Mouse (Mus musculus): ENCODE data around the gene Lrat.

The Lrat gene

GRCm38 (mm10) chr3:82903613-82904205 lies at the start of gene Lrat:
TSS of gene Lrat (minus strand) at chr3:82903973.
- DNase-seq (ENCODE audit: low read depth), result no peak

- no peak for DNase-seq (ENCODE audit: low read depth)
Observed at GRCm38 (mm10) chr3:82952173-82952962, 48.6 kb upstream of the Lrat start.

DNA sequence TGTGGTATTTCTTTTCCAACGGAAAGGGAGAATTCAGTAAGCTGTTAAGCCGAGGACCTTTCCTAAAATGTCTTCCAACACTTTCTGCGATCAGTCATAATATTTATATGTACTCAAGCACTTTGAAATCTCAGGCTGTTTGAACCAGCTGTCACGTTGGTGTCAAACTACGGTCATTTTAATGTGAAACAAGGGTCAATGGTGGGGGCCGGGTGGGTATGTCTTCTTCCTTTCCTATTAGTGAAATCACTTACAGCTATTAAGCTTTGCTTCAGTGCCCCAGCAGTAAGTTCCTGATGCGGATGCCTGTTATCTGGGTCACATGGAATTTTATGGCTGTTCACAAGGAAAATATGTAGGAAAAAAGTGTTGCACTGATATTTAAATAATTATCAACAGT lies 46.9 kb upstream of the Lrat start:
- no peak for DNase-seq (ENCODE audit: low read depth)

- DNase-seq (ENCODE audit: low read depth), result no peak
Observed at GRCm38 (mm10) chr3:82950208-82950607, 46.4 kb upstream of the Lrat start.

DNA sequence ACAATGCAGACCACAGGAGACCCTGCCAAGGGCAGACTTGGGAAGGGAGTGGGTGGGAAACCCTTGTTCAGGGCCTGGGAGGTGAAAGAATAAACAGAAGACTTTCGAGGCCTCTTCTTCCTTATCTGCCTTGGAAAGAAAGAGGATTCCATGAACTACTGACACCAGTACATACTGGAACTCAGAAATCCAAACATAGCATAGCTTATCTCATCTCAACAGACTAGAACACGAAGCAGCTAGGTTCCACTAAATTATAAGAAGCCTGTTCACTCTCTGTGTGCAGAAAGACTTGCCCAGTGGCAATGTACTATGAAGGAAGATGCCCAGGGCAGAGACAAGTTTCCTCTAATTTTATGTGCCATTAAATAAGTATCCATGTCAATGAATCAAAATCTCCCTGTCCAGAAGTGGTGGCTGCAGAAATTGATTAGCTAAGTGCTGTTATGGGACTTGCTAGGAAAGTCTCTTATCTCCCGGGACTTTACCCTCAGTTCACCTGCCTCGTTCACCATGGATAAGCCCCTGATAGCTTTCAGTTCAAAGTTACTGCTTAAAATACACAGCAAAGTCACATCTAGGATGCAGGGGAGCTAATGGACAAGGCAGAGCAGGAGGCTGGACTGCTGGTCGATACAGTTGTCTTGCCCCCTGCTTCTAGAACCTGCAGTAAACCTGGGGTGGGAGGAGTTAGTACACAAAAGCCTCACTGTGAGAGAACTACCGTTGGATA lies 42.8 kb upstream of the Lrat start:
- DNase-seq (ENCODE audit: low read depth), result no peak

- DNase-seq (ENCODE audit: low read depth), result no peak
Observed at GRCm38 (mm10) chr3:82927917-82928316, 24.1 kb upstream of the Lrat start.

GRCm38 (mm10) chr3:82915632-82916031 lies 11.9 kb upstream of the Lrat start:
- no peak for DNase-seq (ENCODE audit: low read depth)

DNA sequence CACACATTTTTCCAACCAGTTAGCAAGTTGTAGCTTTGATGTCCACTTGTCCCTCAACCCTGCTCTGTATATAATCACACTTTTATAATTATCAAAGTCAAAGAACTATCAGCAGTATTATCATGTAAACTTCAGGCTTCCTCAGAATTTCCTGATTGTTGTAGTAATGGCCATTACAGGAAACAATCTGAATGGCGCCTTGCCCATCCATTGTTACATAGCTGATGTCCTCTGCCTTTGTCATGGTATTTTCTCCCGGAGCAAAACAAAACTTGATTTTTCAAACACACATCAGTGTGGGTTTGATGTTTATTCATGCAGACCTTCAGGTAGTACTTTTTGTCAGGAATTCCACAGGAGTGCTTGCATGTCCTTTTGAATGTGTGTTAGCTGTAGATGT lies 4.9 kb upstream of the Lrat start:
- no peak for DNase-seq (ENCODE audit: low read depth)

DNA sequence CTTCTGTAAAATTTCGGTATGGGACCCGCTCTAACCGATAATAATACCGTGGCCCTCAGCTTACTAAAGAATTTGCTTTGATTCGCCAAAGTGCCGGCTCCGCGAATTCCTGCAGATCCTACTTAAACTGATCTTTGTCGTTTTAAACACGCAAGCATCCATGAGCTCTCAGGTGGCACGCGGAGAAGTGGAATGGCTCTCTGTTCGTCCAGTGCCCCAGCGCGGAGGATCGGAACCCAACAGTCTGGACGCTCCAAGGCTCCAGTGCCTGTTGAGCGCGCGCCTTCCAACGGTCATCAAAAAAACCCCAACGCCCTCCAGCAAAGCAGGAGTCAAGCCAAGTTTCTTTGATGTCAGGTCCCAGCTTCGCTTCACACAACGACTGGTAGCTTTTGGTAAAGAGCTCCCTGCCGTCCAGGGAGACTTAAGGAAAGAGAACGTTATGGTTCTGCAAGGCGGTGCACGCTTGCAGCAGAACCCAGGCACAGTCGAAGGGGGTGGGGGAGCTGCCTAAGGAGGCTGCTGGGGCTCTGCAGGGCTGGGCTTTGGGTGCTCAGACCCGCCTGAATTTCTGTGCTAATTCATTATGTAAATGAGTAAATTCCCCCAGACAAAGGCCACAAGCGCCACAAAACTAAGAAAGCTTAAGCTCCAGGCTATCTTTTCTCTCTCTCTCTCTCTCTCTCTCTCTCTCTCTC lies 587 bp upstream of the Lrat start:
- DNase-seq (ENCODE audit: low read depth), result no peak

- DNase-seq (ENCODE audit: low read depth), result no peak
Observed at GRCm38 (mm10) chr3:82902757-82903612, 788 bp downstream of the Lrat start.

DNA sequence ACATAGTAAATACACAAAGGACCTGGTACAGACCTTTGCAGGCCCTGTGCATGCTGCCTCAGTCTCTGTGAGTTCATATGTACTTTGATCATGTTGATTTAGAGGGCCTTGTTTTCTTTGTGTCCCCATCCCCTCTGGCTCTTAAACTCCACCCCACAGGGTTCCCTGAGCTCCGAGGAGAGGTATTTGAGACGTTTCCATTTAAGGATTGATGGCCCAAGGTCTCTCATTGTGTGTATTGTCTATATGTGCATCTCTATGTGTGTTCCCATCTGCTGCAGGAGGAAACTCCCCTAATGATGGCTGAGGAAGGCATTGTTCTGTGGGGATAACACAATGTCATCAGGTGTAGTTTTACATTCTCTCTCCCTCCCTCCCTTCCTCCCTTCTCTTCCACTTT lies 14.9 kb downstream of the Lrat start:
- DNase-seq (ENCODE audit: low read depth), result no peak

GRCm38 (mm10) chr3:82877258-82877657 lies 26.5 kb downstream of the Lrat start:
- peak; percentile 57 for DNase-seq (ENCODE audit: low read depth)

DNA sequence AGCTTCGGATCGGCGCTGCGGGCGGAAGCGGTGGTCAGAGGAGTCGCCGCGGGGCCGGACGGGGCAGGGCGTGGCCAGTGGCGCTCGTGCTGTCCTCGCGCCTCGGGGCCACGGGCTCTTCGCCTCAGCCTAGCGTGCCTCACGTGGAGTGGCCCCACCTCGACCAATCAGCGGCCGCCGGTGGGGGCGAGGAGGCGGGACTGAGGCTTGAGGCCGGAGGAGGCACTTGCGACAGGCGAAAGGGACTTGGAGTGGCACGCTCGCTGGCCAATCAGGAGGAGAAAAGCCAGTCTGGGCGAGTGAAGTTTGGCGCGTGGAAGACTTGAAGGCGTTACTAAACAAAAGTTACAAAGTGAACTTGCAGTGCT lies 27.4 kb downstream of the Lrat start, which contains the start of gene Rbm46:
TSS of gene Rbm46 (minus strand) at position 112 of the 368 bp plus-strand sequence.
- no peak for DNase-seq (ENCODE audit: low read depth)

DNA sequence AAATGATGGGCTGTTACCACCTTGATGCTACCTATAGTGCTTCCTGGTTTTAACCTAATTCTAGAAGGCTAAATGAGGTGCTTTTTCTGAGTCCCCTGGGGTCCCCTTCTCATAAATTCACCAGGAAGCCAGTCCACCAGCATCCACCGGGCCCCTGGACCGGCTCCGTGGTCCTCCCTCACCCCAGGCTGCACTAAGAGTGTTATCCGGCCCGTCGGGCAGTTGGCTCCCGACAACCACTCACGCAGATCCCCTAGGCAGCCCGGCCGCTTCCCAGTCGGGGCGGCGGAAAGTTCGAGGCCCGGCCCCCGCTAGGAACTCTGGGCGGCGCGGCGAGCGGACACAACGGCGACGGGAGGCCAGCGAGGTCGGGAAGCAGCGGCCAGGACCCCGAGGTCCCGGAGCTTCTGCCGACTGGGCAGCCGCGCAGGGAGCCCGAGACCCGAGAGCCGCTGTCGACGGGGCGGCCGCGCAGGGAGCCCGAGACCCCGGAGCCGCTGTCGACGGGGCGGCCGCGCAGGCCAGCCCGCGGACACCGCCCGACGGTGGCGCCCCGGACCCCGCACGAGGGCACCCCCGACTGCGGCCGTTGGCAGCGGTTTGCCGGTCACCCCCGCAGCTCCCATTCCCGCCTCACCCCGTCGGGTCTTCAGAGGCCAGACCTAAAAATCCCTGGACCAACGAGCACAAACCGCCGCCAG lies 28.0 kb downstream of the Lrat start:
- DNase-seq (ENCODE audit: low read depth), result no peak

- peak; percentile 57 for DNase-seq (ENCODE audit: low read depth)
Observed at GRCm38 (mm10) chr3:82857414-82858077, 46.2 kb downstream of the Lrat start.
